Mouse (Mus musculus) limb, embryonic 11.5 days (tissue): ENCODE data around the gene Pam16. TPM values are rescaled to one million over a fixed set of nuclear protein-coding genes. Genes with fewer than 3 reads are reported as not detected.

ENCODE experiments used
- ATAC-seq: fragments of 200-750 bp; cut with Nextera tagmentation; 2 replicates; pipeline ENCODE4 v1.8.0; 2017; ENCODE audit warnings: low read depth; ENCODE audit not compliant: insufficient number of reproducible peaks, low FRiP score, low TSS enrichment
- DNase-seq: peaks from one replicate; pipeline ENCODE4 v3.0.0-alpha.2; 2015; ENCODE audit warnings: low spot score
- H3K27ac ChIP-seq: fragments of 300-500 bp; sonication (generic); replicated peaks from 2 replicates; pipeline ENCODE4 v1.5.1; 2014; ENCODE audit warnings: low read depth, mild to moderate bottlenecking, low read length
- H3K27me3 ChIP-seq: fragments of 300-500 bp; sonication (generic); 2 replicates; pipeline ENCODE4 v1.6.1; 2014; ENCODE audit warnings: mild to moderate bottlenecking, low read length, mixed read lengths; ENCODE audit not compliant: control insufficient read depth, insufficient read depth
- H3K36me3 ChIP-seq: fragments of 300-500 bp; sonication (generic); 2 replicates; pipeline ENCODE4 v1.6.1; 2014; ENCODE audit warnings: mild to moderate bottlenecking, low read length, moderate library complexity, mixed read lengths; ENCODE audit not compliant: control insufficient read depth, insufficient read depth
- H3K4me1 ChIP-seq: fragments of 300-500 bp; sonication (generic); 2 replicates; pipeline ENCODE4 v1.6.1; 2014; ENCODE audit warnings: low read length, mixed read lengths; ENCODE audit not compliant: control insufficient read depth, insufficient read depth
- H3K4me2 ChIP-seq: fragments of 300-500 bp; sonication (generic); 2 replicates; pipeline ENCODE4 v1.6.1; 2014; ENCODE audit warnings: low read depth, mild to moderate bottlenecking, moderate library complexity; ENCODE audit not compliant: severe bottlenecking
- H3K4me3 ChIP-seq: fragments of 300-500 bp; sonication (generic); 2 replicates; pipeline ENCODE4 v1.5.1; 2014; ENCODE audit warnings: low read depth, low read length
- H3K9ac ChIP-seq: fragments of 300-500 bp; sonication (generic); 2 replicates; pipeline ENCODE4 v1.6.1; 2014; ENCODE audit warnings: mild to moderate bottlenecking, low read length
- H3K9me3 ChIP-seq: fragments of 300-500 bp; sonication (generic); 2 replicates; pipeline ENCODE4 v1.6.1; 2016; ENCODE audit warnings: low read length; ENCODE audit not compliant: control insufficient read depth
- WGBS: fragments of 180-500 bp; shearing (Covaris S2); extraction: QIAGEN DNeasy Blood & Tissue Kit; methylation state at CpG from one replicate; pipeline ENCODE4 v1.1.7; 2014; 5-methylcytosine and 5-hydroxymethylcytosine counted together
- polyA plus RNA-seq: library from polyadenylated mRNA; unstranded; fragments of >200 nt; fragmentation: Nextera tagmentation; extraction: Ambion mirVana; gene quantifications from 2 replicates; pipeline ENCODE4 v1.2.1, GENCODE M21; 2014

The Pam16 gene
- polyA plus RNA-seq, 1 experiment from 2014 or later = 115 TPM

GRCm38 (mm10) chr16:4576038-4576437 lies 48.8 kb downstream of the Pam16 start:
- H3K4me1 ChIP-seq = peaks cover 9% of the 10 kb centered on the region; the same call in 1 of the 2 replicates
- DNase-seq = no peak
- H3K9me3 ChIP-seq = no peaks in the 10 kb centered on the region
- no peaks in the 10 kb centered on the region for H3K27me3 ChIP-seq
- H3K36me3 ChIP-seq = no peaks in the 10 kb centered on the region
- no peak overlapping the region for H3K27ac ChIP-seq
- H3K9ac ChIP-seq = no peak overlapping the region
- WGBS = 18% methylated on average over 2 of the region's 2 CpGs
- no peak overlapping the region for H3K4me3 ChIP-seq
- no peak overlapping the region for H3K4me2 ChIP-seq
- no peak for ATAC-seq

DNA sequence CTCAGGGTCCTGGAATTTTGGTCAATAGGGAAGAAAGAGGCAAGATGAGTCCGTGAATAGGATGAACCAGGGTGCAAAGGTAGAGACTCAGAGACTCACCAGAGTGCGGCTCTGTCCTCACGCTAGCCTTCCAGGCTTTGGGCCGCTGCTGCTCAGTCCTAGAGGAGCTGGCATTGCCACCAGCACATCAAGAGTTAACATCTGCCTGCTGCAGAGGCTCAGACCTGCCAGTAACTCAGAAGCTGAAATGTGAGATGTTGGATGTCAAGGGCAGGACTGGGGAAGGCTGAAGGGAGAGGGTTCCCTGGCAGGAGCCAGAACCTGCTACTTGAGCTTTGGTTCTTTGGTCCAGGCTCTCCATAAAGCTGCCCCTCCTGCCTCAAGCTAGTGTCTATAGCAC lies 54.1 kb downstream of the Pam16 start:
- ATAC-seq = peak; percentile 59; the same call in 1 of the 2 replicates
- Histone ChIP-seq H3K4me3 (no peak overlapping the region), H3K27me3 (no peaks in the 10 kb centered on the region), H3K9me3 (no peaks in the 10 kb centered on the region), H3K27ac (no peak overlapping the region), H3K4me1 (peaks cover 8% of the 10 kb centered on the region; the same call in 1 of the 2 replicates), H3K9ac (no peak overlapping the region), H3K36me3 (no peaks in the 10 kb centered on the region), H3K4me2 (no peak overlapping the region)
- DNase-seq = peak; percentile 39
- WGBS = 47% methylated on average over 4 of the region's 4 CpGs

GRCm38 (mm10) chr16:4567912-4568311 lies 56.9 kb downstream of the Pam16 start:
- Histone ChIP-seq H3K36me3 (no peaks in the 10 kb centered on the region), H3K27me3 (no peaks in the 10 kb centered on the region), H3K9me3 (no peaks in the 10 kb centered on the region), H3K27ac (no peak overlapping the region), H3K4me1 (peaks cover 8% of the 10 kb centered on the region; the same call in 1 of the 2 replicates), H3K4me3 (no peak overlapping the region), H3K4me2 (no peak overlapping the region), H3K9ac (no peak overlapping the region)
- WGBS = 18% methylated on average over 4 of the region's 4 CpGs
- ATAC-seq = no peak
- peak; percentile 95 for DNase-seq

Other genes starting within 250 kb of the Pam16 start
- 0.77 and 0.93 TPM in 2 replicates for gene Adcy9, start 204.5 kb downstream of the Pam16 start, polyA plus RNA-seq
- gene Srl, start 83.2 kb downstream of the Pam16 start, polyA plus RNA-seq = 29.7 and 31.8 TPM in 2 replicates
- 34.7 and 35.3 TPM in 2 replicates for gene Tfap4, start 65.1 kb downstream of the Pam16 start, polyA plus RNA-seq
- 26.2 and 27.4 TPM in 2 replicates for gene Glis2, start 30.3 kb downstream of the Pam16 start, polyA plus RNA-seq
- 20.2 and 22.3 TPM in 2 replicates for gene Vasn, start 15.0 kb upstream of the Pam16 start, polyA plus RNA-seq
- 56.5 and 59.1 TPM in 2 replicates for gene Dnaja3, start 15.0 kb upstream of the Pam16 start, polyA plus RNA-seq
- 13.1 and 15.7 TPM in 2 replicates for gene Coro7, start 54.8 kb upstream of the Pam16 start, polyA plus RNA-seq
- gene Nmral1, start 94.4 kb upstream of the Pam16 start, polyA plus RNA-seq = 249 and 258 TPM in 2 replicates
- gene Hmox2, start 101.4 kb upstream of the Pam16 start, polyA plus RNA-seq = 103 and 111 TPM in 2 replicates
- 82.2 and 89.5 TPM in 2 replicates for gene Cdip1, start 165.3 kb upstream of the Pam16 start, polyA plus RNA-seq
- gene 4930562C15Rik, start 210.4 kb upstream of the Pam16 start, polyA plus RNA-seq = 0.81 and 0.93 TPM in 2 replicates